Mouse (Mus musculus): ENCODE measurements around the gene Rbm34. TPM values are rescaled to one million over a fixed set of nuclear protein-coding genes. Genes with fewer than 3 reads are reported as not detected.
"Not testable (repeated sequence)": the region's sequence is repeated elsewhere in the genome, so short reads cannot be mapped to it uniquely, and the experiment has no call there.

Rbm34 gene
- polyA plus RNA-seq, 1 experiment from 2014 or later: 24.7 TPM

- no peak overlapping the region for H3K27ac ChIP-seq (replicated peaks)
- H3K4me2 ChIP-seq: no peak overlapping the region
Observed at GRCm38 (mm10) chr8:126914609-126915375, 56.1 kb downstream of the Rbm34 start.

DNA sequence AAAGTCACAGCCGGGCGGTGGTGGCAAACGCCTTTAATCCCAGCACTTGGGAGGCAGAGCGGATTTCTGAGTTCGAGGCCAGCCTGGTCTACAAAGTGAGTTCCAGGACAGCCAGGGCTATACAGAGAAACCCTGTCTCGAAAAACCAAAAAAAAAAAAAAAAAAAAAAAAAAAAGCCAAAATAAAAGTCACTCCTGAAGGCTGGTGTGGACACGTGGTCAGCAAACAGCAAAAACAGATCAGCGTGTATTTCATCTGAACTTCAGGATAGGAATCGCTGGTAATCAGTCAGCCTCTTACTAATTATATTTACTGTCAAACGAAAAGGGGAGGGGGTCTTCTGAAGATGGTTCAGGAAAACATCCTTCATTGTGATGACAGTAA lies 56.8 kb downstream of the Rbm34 start:
- H3K36me3 ChIP-seq; H3K27me3 ChIP-seq (replicated peaks); ATAC-seq (ENCODE audit: low FRiP score); H3K9me3 ChIP-seq (replicated peaks); H3K4me2 ChIP-seq; H3K9ac ChIP-seq (replicated peaks); H3K4me3 ChIP-seq (replicated peaks); H3K27ac ChIP-seq (replicated peaks): not testable (repeated sequence)
- peaks cover 23% of the 10 kb centered on the region for H3K4me1 ChIP-seq
- WGBS: 72% methylated on average over 10 of the region's 10 CpGs

More at GRCm38 (mm10) chr8:126914609-126915375, 56.1 kb downstream of the Rbm34 start:
- H3K4me1 ChIP-seq: peaks cover 18% of the 10 kb centered on the region
- no peak for ATAC-seq (ENCODE audit: low FRiP score)
- H3K27me3 ChIP-seq (replicated peaks): no peaks in the 10 kb centered on the region
- no peak overlapping the region for H3K4me3 ChIP-seq (replicated peaks)
- H3K9ac ChIP-seq (replicated peaks): no peak overlapping the region
- WGBS: 31% methylated on average over 10 of the region's 10 CpGs
- no peaks in the 10 kb centered on the region for H3K36me3 ChIP-seq
- no peaks in the 10 kb centered on the region for H3K9me3 ChIP-seq (replicated peaks)

- Histone ChIP-seq H3K27ac (replicated peaks) (peak overlapping the region; percentile 23; the same call in 1 of the 2 replicates), H3K9me3 (replicated peaks) (no peaks in the 10 kb centered on the region), H3K27me3 (replicated peaks) (no peaks in the 10 kb centered on the region), H3K4me3 (replicated peaks) (no peak overlapping the region), H3K36me3 (no peaks in the 10 kb centered on the region), H3K4me1 (peaks cover 23% of the 10 kb centered on the region), H3K9ac (replicated peaks) (no peak overlapping the region), H3K4me2 (no peak overlapping the region)
- WGBS: 36% methylated on average over 12 of the region's 12 CpGs
- ATAC-seq (ENCODE audit: low FRiP score): no peak
Observed at GRCm38 (mm10) chr8:126913241-126914106, 57.4 kb downstream of the Rbm34 start.

GRCm38 (mm10) chr8:126909371-126909802 lies 61.5 kb downstream of the Rbm34 start:
- 55% methylated on average over 10 of the region's 10 CpGs for WGBS
- Histone ChIP-seq H3K9me3 (replicated peaks) (no peaks in the 10 kb centered on the region), H3K4me1 (peaks cover 15% of the 10 kb centered on the region), H3K27ac (replicated peaks) (no peak overlapping the region), H3K27me3 (replicated peaks) (no peaks in the 10 kb centered on the region), H3K36me3 (no peaks in the 10 kb centered on the region), H3K4me2 (no peak overlapping the region), H3K4me3 (replicated peaks) (no peak overlapping the region), H3K9ac (replicated peaks) (no peak overlapping the region)
- ATAC-seq (ENCODE audit: low FRiP score): no peak

GRCm38 (mm10) chr8:126908805-126909204 lies 62.1 kb downstream of the Rbm34 start:
- Histone ChIP-seq H3K4me3 (replicated peaks) (no peak overlapping the region), H3K27ac (replicated peaks) (no peak overlapping the region), H3K4me1 (peaks cover 14% of the 10 kb centered on the region), H3K36me3 (no peaks in the 10 kb centered on the region), H3K27me3 (replicated peaks) (no peaks in the 10 kb centered on the region), H3K9me3 (replicated peaks) (no peaks in the 10 kb centered on the region), H3K4me2 (no peak overlapping the region), H3K9ac (replicated peaks) (no peak overlapping the region)
- 66% methylated on average over 6 of the region's 6 CpGs for WGBS
- ATAC-seq (ENCODE audit: low FRiP score): no peak

DNA sequence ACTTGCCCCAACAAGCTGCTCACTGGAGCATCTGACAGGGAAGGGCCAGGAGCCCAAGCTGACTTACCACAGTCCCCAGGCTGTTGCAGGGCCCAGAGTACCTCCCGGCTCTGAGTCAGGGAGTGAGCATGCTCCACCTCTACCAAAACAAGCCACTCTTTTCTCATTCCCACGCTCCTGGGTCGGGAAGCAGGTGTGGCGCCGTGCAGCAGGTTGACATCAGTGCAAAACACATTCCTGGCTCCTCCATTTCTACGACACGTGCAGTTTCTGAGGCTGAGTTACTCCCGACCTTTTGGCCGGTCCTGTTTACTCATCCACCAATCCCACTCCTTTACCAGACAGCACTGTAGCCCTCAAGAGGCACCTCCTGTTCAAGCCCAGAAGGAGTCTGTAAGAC lies 62.9 kb downstream of the Rbm34 start:
- H3K9me3 ChIP-seq (replicated peaks): no peaks in the 10 kb centered on the region
- 87% methylated on average over 9 of the region's 9 CpGs for WGBS
- H3K9ac ChIP-seq (replicated peaks): no peak overlapping the region
- H3K27me3 ChIP-seq (replicated peaks): no peaks in the 10 kb centered on the region
- H3K4me3 ChIP-seq (replicated peaks): no peak overlapping the region
- H3K27ac ChIP-seq (replicated peaks): peak overlapping the region; percentile 41
- peaks cover 6% of the 10 kb centered on the region for H3K4me1 ChIP-seq
- no peak overlapping the region for H3K4me2 ChIP-seq
- ATAC-seq (ENCODE audit: low FRiP score): no peak
- no peaks in the 10 kb centered on the region for H3K36me3 ChIP-seq

- H3K9ac ChIP-seq (replicated peaks): no peak overlapping the region
- peaks cover 5% of the 10 kb centered on the region for H3K4me1 ChIP-seq
- no peak overlapping the region for H3K4me2 ChIP-seq
- H3K4me3 ChIP-seq (replicated peaks): no peak overlapping the region
- WGBS: 72% methylated on average over 3 of the region's 3 CpGs
- no peaks in the 10 kb centered on the region for H3K36me3 ChIP-seq
- H3K27me3 ChIP-seq (replicated peaks): no peaks in the 10 kb centered on the region
- H3K27ac ChIP-seq (replicated peaks): peak overlapping the region; percentile 41
- ATAC-seq (ENCODE audit: low FRiP score): peak; percentile 66
- no peaks in the 10 kb centered on the region for H3K9me3 ChIP-seq (replicated peaks)
Observed at GRCm38 (mm10) chr8:126907374-126907773, 63.5 kb downstream of the Rbm34 start.

DNA sequence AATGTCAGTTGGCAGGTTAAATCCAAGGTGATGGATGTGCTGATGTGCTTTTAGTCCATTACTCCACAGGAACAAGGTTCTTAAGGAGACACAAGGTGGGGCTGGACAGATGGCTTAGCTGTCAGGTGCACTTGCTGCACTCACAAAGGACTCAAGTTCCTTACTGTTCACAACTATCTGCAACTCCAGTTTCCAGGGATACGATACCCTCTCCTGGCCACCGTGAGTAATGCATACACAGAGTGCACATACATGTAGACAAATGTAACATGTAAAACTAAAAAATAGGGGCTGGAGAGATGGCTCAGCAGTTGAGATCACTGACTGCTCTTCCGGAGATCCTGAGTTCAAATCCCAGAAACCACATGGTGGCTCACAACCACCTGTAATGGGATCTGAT lies 65.5 kb downstream of the Rbm34 start:
- no peak overlapping the region for H3K27ac ChIP-seq (replicated peaks)
- no peaks in the 10 kb centered on the region for H3K9me3 ChIP-seq (replicated peaks)
- H3K27me3 ChIP-seq (replicated peaks): no peaks in the 10 kb centered on the region
- H3K4me2 ChIP-seq: no peak overlapping the region
- WGBS: 95% methylated on average over 3 of the region's 3 CpGs
- H3K4me1 ChIP-seq: peaks cover 5% of the 10 kb centered on the region
- no peak for ATAC-seq (ENCODE audit: low FRiP score)
- H3K4me3 ChIP-seq (replicated peaks): no peak overlapping the region
- H3K9ac ChIP-seq (replicated peaks): no peak overlapping the region
- no peaks in the 10 kb centered on the region for H3K36me3 ChIP-seq

DNA sequence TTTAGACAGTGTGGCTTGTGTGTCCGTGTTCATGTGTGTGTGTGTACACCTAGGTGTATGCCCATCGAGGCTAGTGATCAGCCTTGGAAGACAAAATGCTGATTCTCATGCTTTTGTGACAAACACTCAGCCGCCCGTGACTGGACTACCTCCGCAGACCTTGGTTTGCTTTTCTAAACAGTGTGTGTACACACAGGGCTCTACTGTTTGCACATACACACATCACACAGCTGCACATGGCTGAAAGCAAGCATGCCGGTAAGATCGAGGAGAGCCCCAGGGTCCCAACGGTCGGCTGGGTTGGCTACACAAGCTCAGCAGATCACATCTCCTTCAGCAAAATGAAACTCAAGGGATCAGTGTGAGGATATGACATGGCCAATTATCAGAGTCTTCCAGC lies 66.9 kb downstream of the Rbm34 start:
- no peak overlapping the region for H3K4me2 ChIP-seq
- no peaks in the 10 kb centered on the region for H3K27me3 ChIP-seq (replicated peaks)
- no peak overlapping the region for H3K4me3 ChIP-seq (replicated peaks)
- H3K9ac ChIP-seq (replicated peaks): no peak overlapping the region
- no peaks in the 10 kb centered on the region for H3K9me3 ChIP-seq (replicated peaks)
- no peak for ATAC-seq (ENCODE audit: low FRiP score)
- 82% methylated on average over 9 of the region's 9 CpGs for WGBS
- no peaks in the 10 kb centered on the region for H3K4me1 ChIP-seq
- no peak overlapping the region for H3K27ac ChIP-seq (replicated peaks)
- H3K36me3 ChIP-seq: no peaks in the 10 kb centered on the region

DNA sequence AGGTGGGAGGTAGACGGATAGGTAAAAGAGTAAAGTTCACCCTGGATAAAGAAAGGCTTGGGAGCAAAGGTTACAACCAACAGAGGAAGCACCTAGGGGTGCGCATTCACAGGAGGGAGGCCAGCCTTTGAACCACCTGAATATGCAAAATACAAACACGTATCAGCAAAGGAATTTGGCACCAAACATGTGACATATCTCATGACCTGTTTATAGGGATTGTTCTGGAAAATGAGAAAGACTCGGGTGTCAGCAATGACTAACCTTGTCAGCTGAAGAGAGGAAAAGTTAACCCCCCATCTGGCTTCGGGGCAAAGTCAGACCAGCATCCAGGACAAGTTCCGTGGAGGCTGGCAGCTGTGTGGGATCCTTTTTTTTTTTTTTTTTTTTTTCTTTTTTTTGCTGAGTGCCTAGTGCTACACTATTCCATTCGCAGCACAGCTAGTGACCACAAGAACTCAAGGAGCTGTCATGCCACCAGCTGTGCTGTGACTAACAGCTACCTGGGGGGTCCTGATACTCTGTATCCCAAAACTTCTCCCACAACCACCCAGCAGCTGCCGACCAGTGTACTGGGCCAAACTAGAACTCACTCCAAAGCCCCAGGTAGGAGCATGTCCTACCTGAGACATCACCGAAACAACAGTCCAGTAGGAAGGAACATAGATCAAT lies 67.5 kb downstream of the Rbm34 start:
- Histone ChIP-seq H3K36me3 (no peaks in the 10 kb centered on the region), H3K9ac (replicated peaks) (no peak overlapping the region), H3K4me2 (no peak overlapping the region), H3K27me3 (replicated peaks) (no peaks in the 10 kb centered on the region), H3K9me3 (replicated peaks) (no peaks in the 10 kb centered on the region), H3K4me3 (replicated peaks) (no peak overlapping the region), H3K27ac (replicated peaks) (no peak overlapping the region), H3K4me1 (no peaks in the 10 kb centered on the region)
- 79% methylated on average over 9 of the region's 9 CpGs for WGBS
- ATAC-seq (ENCODE audit: low FRiP score): no peak

- Histone ChIP-seq H3K36me3 (no peaks in the 10 kb centered on the region), H3K4me2 (no peak overlapping the region), H3K27me3 (replicated peaks) (no peaks in the 10 kb centered on the region), H3K9ac (replicated peaks) (no peak overlapping the region), H3K9me3 (replicated peaks) (no peaks in the 10 kb centered on the region), H3K4me3 (replicated peaks) (no peak overlapping the region), H3K4me1 (no peaks in the 10 kb centered on the region), H3K27ac (replicated peaks) (no peak overlapping the region)
- no peak for ATAC-seq (ENCODE audit: low FRiP score)
- 89% methylated on average over 1 of the region's 1 CpGs for WGBS
Observed at GRCm38 (mm10) chr8:126901612-126902011, 69.3 kb downstream of the Rbm34 start.

Measured in neural tube, embryonic 15.5 days (tissue).